Mouse (Mus musculus) MEL (cell line): Measurements from ENCODE around the gene Aip.

ENCODE experiments used
- E2F4 ChIP-seq: IDR thresholded peaks from 2 replicates; pipeline ENCODE4 v1.6.1; 2011; ENCODE audit warnings: low read depth, low read length, improper control_type of control experiment, borderline replicate concordance
- ELF1 ChIP-seq: IDR thresholded peaks from 2 replicates; pipeline ENCODE4 v1.6.1; 2014; ENCODE audit warnings: low read depth, mild to moderate bottlenecking, inconsistent platforms, low read length, improper control_type of control experiment, moderate library complexity
- MAFK ChIP-seq: IDR thresholded peaks from 2 replicates; pipeline ENCODE4 v1.6.1; 2011; ENCODE audit warnings: low read depth, mild to moderate bottlenecking, low read length, improper control_type of control experiment, borderline replicate concordance
- MXI1 ChIP-seq: IDR thresholded peaks from 2 replicates; pipeline ENCODE4 v1.6.1; 2011; ENCODE audit warnings: mild to moderate bottlenecking, low read depth, low read length, improper control_type of control experiment
- POLR2A ChIP-seq, 2 experiments: IDR thresholded peaks; 2 replicates each; pipeline ENCODE4 v1.6.1; 2011 to 2012; ENCODE audit warnings: low read length in 2 of 2, mild to moderate bottlenecking in 2 of 2, control low read depth in 1 of 2, improper control_type of control experiment in 1 of 2, low read depth in 1 of 2, moderate library complexity in 1 of 2; ENCODE audit not compliant: control insufficient read depth in 1 of 2, insufficient read depth in 1 of 2, poor library complexity in 1 of 2

DNA sequence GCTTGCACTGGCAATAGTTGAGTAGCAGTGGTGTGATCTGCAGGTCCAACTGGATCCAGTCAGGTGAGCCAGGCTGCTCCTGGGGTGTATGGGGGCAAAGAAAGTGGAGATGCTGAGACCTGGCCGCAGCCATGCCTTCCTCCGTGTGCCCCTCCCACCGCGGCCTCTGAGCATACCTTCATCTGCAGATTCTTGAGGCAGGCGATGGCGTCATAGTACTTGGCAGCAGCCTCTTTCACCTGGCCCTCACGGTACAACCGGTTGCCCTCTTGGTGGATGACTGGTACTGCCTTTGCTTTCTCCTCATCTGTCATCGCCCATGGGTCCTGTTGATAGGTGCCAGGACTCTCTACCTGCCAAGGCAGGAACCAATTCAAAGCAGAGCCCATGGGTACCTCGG is 10.5 kb downstream of the Aip start:
- no peak for TF ChIP-seq POLR2A (IDR thresholded peaks at IDR 0.05; ENCODE audit: control insufficient read depth in 1 of 2, insufficient read depth in 1 of 2, low read depth in 1 of 2, low read length in 2 of 2, poor library complexity in 1 of 2)
- TF ChIP-seq MXI1 = no peak
- TF ChIP-seq E2F4 = no peak
- no peak for TF ChIP-seq ELF1
- TF ChIP-seq MAFK = no peak
